Mouse (Mus musculus): ENCODE results near the gene Pofut2. TPM values are rescaled to one million over a fixed set of nuclear protein-coding genes. Genes with fewer than 3 reads are reported as not detected.

Gene Pofut2
- total and polyA plus RNA-seq, 3 experiments, result 20.3 to 24.5 TPM; not detected in 1

GRCm38 (mm10) chr10:77255676-77256075 lies 3.3 kb upstream of the Pofut2 start:
- Histone ChIP-seq H3K79me2 (ENCODE audit: control insufficient read depth, insufficient read depth, low read length, poor library complexity) (peaks cover 9% of the 10 kb centered on the region), H3K4me1 (ENCODE audit: control insufficient read depth in 1 of 2, insufficient read depth in 2 of 2, low read length in 2 of 2) (peaks cover 3 to 14% of the 10 kb centered on the region in 2 experiments; a peak in 3 of 4 replicates), H3K4me3 (ENCODE audit: control insufficient read depth in 1 of 2, insufficient read depth in 1 of 2, low read depth in 2 of 2, low read length in 2 of 2) (no peak overlapping the region), H3K9ac (ENCODE audit: control insufficient read depth, low read depth, low read length, poor library complexity, severe bottlenecking) (no peak overlapping the region), H3K27me3 (ENCODE audit: control insufficient read depth in 1 of 2, insufficient read depth in 2 of 2, low read length in 2 of 2) (no peaks in the 10 kb centered on the region), H3K36me3 (ENCODE audit: control insufficient read depth in 1 of 2, insufficient read depth in 2 of 2, low read length in 2 of 2) (peaks cover 0 to 6% of the 10 kb centered on the region in 2 experiments; a peak in 1 of 4 replicates), H3K9me3 (replicated peaks; ENCODE audit: insufficient read depth, low read length) (no peaks in the 10 kb centered on the region), H3K27ac (ENCODE audit: control insufficient read depth, low read depth, low read length) (no peak overlapping the region)
- no peak for DNase-seq (ENCODE audit: low read depth, low spot score)
- TF ChIP-seq SMC3 (IDR thresholded peaks at IDR 0.05; ENCODE audit: low read depth, low read length) (no peak), MYC (IDR thresholded peaks at IDR 0.05; ENCODE audit: low read depth, low read length) (no peak), ZNF384 (IDR thresholded peaks at IDR 0.05; ENCODE audit: low read depth, low read length) (no peak), USF2 (IDR thresholded peaks at IDR 0.05; ENCODE audit: borderline replicate concordance in 1 of 2, insufficient read depth in 1 of 2, low read depth in 1 of 2, low read length in 2 of 2) (no peak), CHD2 (IDR thresholded peaks at IDR 0.05; ENCODE audit: low read length) (no peak), TBP (IDR thresholded peaks at IDR 0.05; ENCODE audit: low read depth, low read length) (no peak), USF1 (IDR thresholded peaks at IDR 0.05; ENCODE audit: low read depth, low read length) (no peak), JUND (IDR thresholded peaks at IDR 0.05; ENCODE audit: low read depth, low read length) (no peak), EP300 (IDR thresholded peaks at IDR 0.05; ENCODE audit: low read depth in 1 of 2, low read length in 2 of 2) (no peak), CHD1 (IDR thresholded peaks at IDR 0.05; ENCODE audit: low read depth, low read length) (no peak), POLR2AphosphoS2 (IDR thresholded peaks at IDR 0.05; ENCODE audit: low read length) (no peak)

DNA sequence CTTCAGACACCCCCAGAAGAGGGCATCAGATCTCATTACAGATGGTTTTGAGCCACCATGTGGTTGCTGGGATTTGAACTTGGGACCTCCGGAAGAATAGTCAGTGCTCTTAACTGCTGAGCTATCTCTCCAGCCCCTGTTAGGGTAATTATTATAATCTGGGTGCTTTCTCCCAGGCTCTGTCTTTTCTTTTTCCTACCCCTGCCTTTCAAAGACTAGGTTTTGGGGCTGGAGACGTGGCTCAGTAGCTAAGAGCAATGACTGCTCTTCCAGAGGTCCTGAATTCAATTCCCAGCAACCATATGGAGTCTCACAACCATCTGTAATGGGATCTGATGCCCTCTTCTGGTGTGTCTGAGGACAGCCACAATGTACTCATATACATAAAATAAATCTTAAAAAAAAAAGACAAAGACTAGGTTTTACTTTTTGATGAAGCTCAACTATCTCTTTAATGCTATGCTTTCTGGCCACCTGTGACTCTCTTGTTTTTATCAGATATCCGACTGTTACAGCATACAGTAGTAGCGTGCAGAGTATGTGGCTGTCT lies 902 bp upstream of the Pofut2 start:
- no peak overlapping the region; the same call in 1 of the 2 replicates for H3K9ac ChIP-seq (ENCODE audit: control insufficient read depth, low read depth, low read length, poor library complexity, severe bottlenecking)
- DNase-seq (ENCODE audit: low read depth, low spot score), result no peak
- H3K4me1 ChIP-seq (ENCODE audit: control insufficient read depth in 1 of 2, insufficient read depth in 2 of 2, low read length in 2 of 2), result peaks cover 0 to 3% of the 10 kb centered on the region in 2 experiments; a peak in 1 of 4 replicates

More for the DNA sequence above, 902 bp upstream of the Pofut2 start:
- H3K36me3 ChIP-seq (ENCODE audit: control insufficient read depth in 1 of 2, insufficient read depth in 2 of 2, low read length in 2 of 2), result peaks cover 0 to 2% of the 10 kb centered on the region in 2 experiments; a peak in 1 of 4 replicates
- H3K27ac ChIP-seq (ENCODE audit: control insufficient read depth, low read depth, low read length), result no peak overlapping the region
- peak overlapping the region in 1 of 2 experiments; percentile 62; a peak in 2 of 4 replicates for H3K4me3 ChIP-seq (ENCODE audit: control insufficient read depth in 1 of 2, insufficient read depth in 1 of 2, low read depth in 2 of 2, low read length in 2 of 2)
- H3K27me3 ChIP-seq (ENCODE audit: control insufficient read depth in 1 of 2, insufficient read depth in 2 of 2, low read length in 2 of 2), result no peaks in the 10 kb centered on the region
- no peaks in the 10 kb centered on the region for H3K9me3 ChIP-seq (replicated peaks; ENCODE audit: insufficient read depth, low read length)
- peaks cover 9% of the 10 kb centered on the region for H3K79me2 ChIP-seq (ENCODE audit: control insufficient read depth, insufficient read depth, low read length, poor library complexity)
- TF ChIP-seq HCFC1 (IDR thresholded peaks at IDR 0.05; ENCODE audit: low read depth, low read length) (no peak), TBP (IDR thresholded peaks at IDR 0.05; ENCODE audit: low read depth, low read length) (0 out of 2 replicates have a peak, but pooled peaks have one; percentile 53), CTCF (IDR thresholded peaks at IDR 0.05 in 2 of 3, conservative IDR thresholded peaks at IDR 0.05 in 1 of 3; ENCODE audit: control insufficient read depth in 1 of 3, insufficient read depth in 1 of 3, low read depth in 2 of 3, low read length in 3 of 3, poor library complexity in 1 of 3, severe bottlenecking in 1 of 3) (peak in 2 of 3 experiments; percentile 4 to 16; a peak in 2 of 6 replicates)
